ENCODE assay signal across 8 mouse cellular contexts in the genomic region with DNA sequence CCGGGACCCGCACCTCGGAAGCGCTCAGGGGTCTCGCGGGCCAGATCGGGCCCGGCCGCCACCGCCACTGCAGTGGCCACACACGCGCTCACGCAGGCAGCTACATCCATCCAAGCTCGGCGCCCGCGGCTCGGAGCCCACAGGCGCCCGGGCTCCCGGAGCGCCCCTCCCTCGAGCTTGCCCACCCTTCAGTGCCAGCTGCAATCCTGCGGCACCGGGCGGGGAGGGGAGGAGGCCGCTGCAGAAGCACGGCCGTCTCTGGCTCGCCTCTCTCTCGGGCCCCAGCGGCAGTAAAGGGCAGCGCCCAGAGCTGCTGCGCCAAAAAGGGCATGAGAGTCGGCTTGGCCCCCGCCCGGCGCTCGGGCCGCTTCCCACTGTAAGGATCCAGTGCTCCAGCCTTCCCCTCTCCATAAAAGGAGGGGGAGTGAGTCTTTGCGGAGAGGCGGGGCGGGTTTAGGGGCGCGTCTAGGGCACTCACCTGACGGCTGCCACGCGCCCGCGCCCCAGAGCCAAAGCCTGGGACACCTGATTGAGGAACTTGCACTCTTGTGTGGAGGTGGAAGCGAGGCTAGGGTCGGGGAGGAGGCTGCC. TPM values are rescaled to one million over a fixed set of nuclear protein-coding genes. Genes with fewer than 3 reads are reported as not detected.
DNase-seq lines count a peak whose midpoint lies in the region; ATAC-seq and TF ChIP-seq lines count a peak whose summit lies in the region.

No protein-coding gene starts in this region.

- no peak for TF ChIP-seq CTCF in E14TG2a.4 (conservative IDR thresholded peaks at IDR 0.05; ENCODE audit: low read length)
- peak; percentile 44; the same call in 1 of the 2 replicates for TF ChIP-seq CTCF in forebrain, postnatal 0 days (IDR thresholded peaks at IDR 0.05; ENCODE audit: low read depth)

- H3K36me3 ChIP-seq in E14TG2a.4 (ENCODE audit: insufficient read depth, low read length) = peaks cover 7% of the 10 kb centered on the region
- no peaks in the 10 kb centered on the region for H3K36me3 ChIP-seq in forebrain, postnatal 0 days (ENCODE audit: insufficient read depth)
- H3K36me3 ChIP-seq in liver, embryonic 16.5 days (ENCODE audit: control insufficient read depth, insufficient read depth) = no peaks in the 10 kb centered on the region
- H3K36me3 ChIP-seq in neural tube, embryonic 15.5 days = no peaks in the 10 kb centered on the region

- ATAC-seq in forebrain, postnatal 0 days = peak; percentile 68
- ATAC-seq in liver, embryonic 16.5 days (ENCODE audit: low read depth) = 0 out of 2 replicates have a peak, but pooled peaks have one; percentile 6
- ATAC-seq in neural tube, embryonic 15.5 days (ENCODE audit: low FRiP score) = peak; percentile 60

- H3K4me3 ChIP-seq in E14TG2a.4 (replicated peaks; ENCODE audit: low read length) = peak overlapping the region; percentile 90
- peak overlapping the region; percentile 74 for H3K4me3 ChIP-seq in forebrain, postnatal 0 days (ENCODE audit: low read depth, low read length)
- peak overlapping the region; percentile 62 for H3K4me3 ChIP-seq in liver, embryonic 16.5 days (ENCODE audit: low read depth, low read length)
- H3K4me3 ChIP-seq in neural tube, embryonic 15.5 days (replicated peaks) = peak overlapping the region; percentile 80

- peak; percentile 61 for DNase-seq in cerebellum, adult 11 months
- DNase-seq in forebrain, postnatal 0 days = peak; percentile 83
- peak; percentile 80 to 83 for DNase-seq in heart, postnatal 14 days
- peak; percentile 80 to 90 for DNase-seq in kidney, postnatal 4 days
- peak; percentile 51 to 70 for DNase-seq in urinary bladder, postnatal 36 days (ENCODE audit: low spot score in 2 of 2)

- peak overlapping the region; percentile 83 for H3K4me2 ChIP-seq in forebrain, postnatal 0 days (ENCODE audit: low read depth)
- H3K4me2 ChIP-seq in liver, embryonic 16.5 days (ENCODE audit: low read depth, low read length) = peak overlapping the region; percentile 69
- H3K4me2 ChIP-seq in neural tube, embryonic 15.5 days = peak overlapping the region; percentile 98

- H3K27me3 ChIP-seq in E14TG2a.4 (ENCODE audit: insufficient read depth, low read length) = peaks cover 48% of the 10 kb centered on the region
- peaks cover 35% of the 10 kb centered on the region for H3K27me3 ChIP-seq in forebrain, postnatal 0 days (ENCODE audit: insufficient read depth, low read length)
- H3K27me3 ChIP-seq in liver, embryonic 16.5 days (ENCODE audit: control insufficient read depth, insufficient read depth, low read depth, low read length) = peaks cover 86% of the 10 kb centered on the region
- H3K27me3 ChIP-seq in neural tube, embryonic 15.5 days (replicated peaks) = peaks cover 54% of the 10 kb centered on the region

- peak overlapping the region; percentile 81 for H3K9ac ChIP-seq in forebrain, postnatal 0 days
- H3K9ac ChIP-seq in liver, embryonic 16.5 days (ENCODE audit: low read depth, low read length) = peak overlapping the region; percentile 48; the same call in 1 of the 2 replicates
- H3K9ac ChIP-seq in neural tube, embryonic 15.5 days (replicated peaks) = peak overlapping the region; percentile 83

- peak overlapping the region; percentile 90 for H3K27ac ChIP-seq in forebrain, postnatal 0 days (ENCODE audit: low read depth, low read length)
- peak overlapping the region; percentile 24; the same call in 1 of the 2 replicates for H3K27ac ChIP-seq in liver, embryonic 16.5 days (ENCODE audit: low read length)
- peak overlapping the region; percentile 94 for H3K27ac ChIP-seq in neural tube, embryonic 15.5 days (replicated peaks)

- H3K4me1 ChIP-seq in E14TG2a.4 (replicated peaks; ENCODE audit: low read depth, low read length) = peaks cover 69% of the 10 kb centered on the region
- H3K4me1 ChIP-seq in forebrain, postnatal 0 days (ENCODE audit: insufficient read depth) = peaks cover 21% of the 10 kb centered on the region
- peaks cover 15% of the 10 kb centered on the region for H3K4me1 ChIP-seq in liver, embryonic 16.5 days (ENCODE audit: control insufficient read depth, low read depth, low read length)
- peaks cover 75% of the 10 kb centered on the region for H3K4me1 ChIP-seq in neural tube, embryonic 15.5 days

- peaks cover 4% of the 10 kb centered on the region; the same call in 1 of the 2 replicates for H3K9me3 ChIP-seq in E14TG2a.4 (ENCODE audit: low read length)
- H3K9me3 ChIP-seq in forebrain, postnatal 0 days (ENCODE audit: low read length) = no peaks in the 10 kb centered on the region
- no peaks in the 10 kb centered on the region for H3K9me3 ChIP-seq in liver, embryonic 16.5 days (replicated peaks; ENCODE audit: control insufficient read depth, low read length)
- no peaks in the 10 kb centered on the region for H3K9me3 ChIP-seq in neural tube, embryonic 15.5 days (replicated peaks)

- intact Hi-C loops in heart, postnatal 14 days (cut with DNase I) = no loop called here

- 2% methylated on average over 52 of the region's 52 CpGs for WGBS in forebrain, postnatal 0 days
- WGBS in liver, embryonic 16.5 days (ENCODE audit: insufficient replicate concordance) = 1% methylated on average over 49 of the region's 52 CpGs
- WGBS in neural tube, embryonic 15.5 days = under 1% methylated on average over 24 of the region's 52 CpGs

RNA-seq across cellular contexts. Expression of gene Pdgfa, which starts 1.4 kb away (rescaled TPM):
- 57.8 and 63.4 TPM in 2 replicates for total RNA-seq in forebrain, postnatal 0 days (2014; rRNA removed)
- polyA plus RNA-seq in forebrain, postnatal 0 days (2015; fragmentation: Nextera tagmentation; extraction: Ambion mirVana) = 43.3 and 47.8 TPM in 2 replicates
- total RNA-seq in heart, postnatal 14 days (2021) = 10 to 100 TPM; 25.6 to 27.9 TPM
- polyA plus RNA-seq in liver, embryonic 16.5 days (2015; fragmentation: Nextera tagmentation; extraction: Ambion mirVana) = 2.3 and 3.1 TPM in 2 replicates
- 28.2 and 35.1 TPM in 2 replicates for polyA plus RNA-seq in neural tube, embryonic 15.5 days (2015; fragmentation: Nextera tagmentation; extraction: Ambion mirVana)

Comparison
In these comparisons a context has a peak if more than half of its experiments do, and no peak if none do; other contexts are left out.
1. Peak in every context shown above with its lines: DNase-seq, ATAC-seq, H3K4me3 ChIP-seq and H3K27ac ChIP-seq.
2. ATAC-seq: peak in every context shown above with its lines; median percentile 68 in forebrain, postnatal 0 days; 60 in neural tube, embryonic 15.5 days; 6 in liver, embryonic 16.5 days.
3. H3K27ac ChIP-seq: peak in every context shown above with its lines; median percentile 94 in neural tube, embryonic 15.5 days; 90 in forebrain, postnatal 0 days; 24 in liver, embryonic 16.5 days.